Mouse (Mus musculus): ENCODE data around the gene Hist2h4.
"Not testable (repeated sequence)": the region's sequence is repeated elsewhere in the genome, so short reads cannot be mapped to it uniquely, and the experiment has no call there.

Hist2h4 gene

DNA sequence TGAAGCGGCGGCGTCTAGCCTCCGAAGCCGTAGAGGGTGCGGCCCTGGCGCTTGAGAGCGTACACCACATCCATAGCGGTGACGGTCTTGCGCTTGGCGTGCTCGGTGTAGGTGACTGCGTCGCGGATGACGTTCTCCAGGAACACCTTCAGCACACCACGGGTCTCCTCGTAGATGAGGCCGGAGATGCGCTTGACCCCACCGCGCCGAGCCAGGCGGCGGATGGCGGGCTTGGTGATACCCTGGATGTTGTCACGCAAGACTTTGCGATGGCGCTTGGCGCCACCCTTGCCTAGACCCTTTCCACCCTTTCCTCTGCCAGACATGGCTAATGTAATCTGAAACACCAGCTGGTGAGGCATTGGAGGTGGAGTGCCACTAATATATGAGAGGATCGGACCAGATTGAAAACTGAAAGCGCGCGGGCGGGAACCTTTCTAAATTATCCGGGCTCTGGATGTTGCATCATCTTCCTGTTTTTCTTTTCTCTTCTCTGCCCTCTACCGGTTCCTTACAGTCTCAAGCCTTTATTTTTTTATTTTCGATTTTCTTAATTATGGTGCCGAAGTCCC lies at the start of gene Hist2h4:
Hist2h4 (minus strand) TSS at position 333 of the 572 bp plus-strand sequence.
- DNase-seq (ENCODE audit: low spot score in 2 of 2) = peak; percentile 91 to 96

- DNase-seq (ENCODE audit: low spot score in 2 of 2) = no peak
These were observed 49.4 kb upstream of the Hist2h4 start for GRCm38 (mm10) chr3:96312341-96313098.

GRCm38 (mm10) chr3:96309441-96309840 lies 46.3 kb upstream of the Hist2h4 start:
- no peak for DNase-seq (ENCODE audit: low spot score in 2 of 2)

DNA sequence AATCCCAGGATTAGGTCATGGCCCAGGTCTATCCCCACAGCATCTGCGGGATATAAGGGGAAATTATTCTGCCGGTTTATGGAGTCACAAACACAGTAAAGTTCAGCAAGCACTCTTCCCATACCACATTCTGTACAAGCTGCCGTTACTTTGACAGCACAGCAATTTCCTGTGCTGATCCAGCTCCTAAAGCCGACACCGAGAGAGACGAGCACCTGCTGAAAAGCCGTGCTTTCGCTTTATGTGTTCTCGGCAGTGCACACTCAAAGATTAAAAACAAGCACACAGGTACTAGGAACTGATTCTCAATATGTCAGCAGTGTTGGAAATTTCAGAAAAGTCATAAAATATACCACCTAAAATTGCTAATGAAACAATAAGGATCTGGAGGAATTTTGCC lies 43.4 kb upstream of the Hist2h4 start:
- DNase-seq (ENCODE audit: low spot score in 2 of 2) = no peak

GRCm38 (mm10) chr3:96302076-96302475 lies 39.0 kb upstream of the Hist2h4 start:
- no peak for DNase-seq (ENCODE audit: low spot score in 2 of 2)

DNA sequence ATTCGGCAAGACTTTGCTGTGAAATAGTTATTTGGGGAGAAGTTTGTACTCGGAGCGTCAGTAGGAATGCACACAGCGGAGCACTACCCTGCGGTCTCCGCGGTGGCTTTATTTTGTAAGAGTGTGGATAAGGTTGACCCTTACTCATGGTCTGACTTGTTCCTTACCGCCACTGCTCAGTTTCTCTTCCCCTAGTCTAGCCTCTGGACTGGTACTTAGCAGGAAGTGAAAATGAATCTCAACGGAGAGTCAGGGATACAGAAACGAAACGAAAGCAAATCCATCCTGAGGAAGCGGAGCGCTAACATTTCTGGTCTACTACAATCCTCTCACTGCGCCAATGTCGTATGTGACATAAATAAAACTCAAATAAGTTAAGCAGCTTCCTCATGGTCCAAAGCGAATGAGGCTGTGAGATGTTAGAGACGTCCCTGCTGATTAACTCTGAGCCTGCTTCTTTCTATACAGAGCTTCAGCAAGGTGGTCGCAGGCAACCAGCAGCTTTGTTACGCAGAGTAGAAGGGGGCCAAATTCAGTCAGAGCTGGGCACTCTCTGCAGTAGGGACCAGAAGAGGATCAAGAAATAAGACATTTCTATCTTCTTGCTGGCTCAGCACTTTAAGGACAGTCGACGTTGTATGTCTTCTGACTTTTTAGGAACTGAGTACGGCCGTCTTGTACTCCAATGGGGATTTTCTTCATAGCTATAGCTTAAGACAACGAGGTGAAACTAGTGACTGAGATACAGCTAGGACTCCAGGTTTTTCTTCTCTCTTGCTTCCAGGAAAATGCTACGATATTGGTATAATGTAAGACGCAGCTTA lies 37.8 kb upstream of the Hist2h4 start:
- DNase-seq (ENCODE audit: low spot score in 2 of 2) = no peak

GRCm38 (mm10) chr3:96299562-96299961 lies 36.5 kb upstream of the Hist2h4 start:
- no peak for DNase-seq (ENCODE audit: low spot score in 2 of 2)

DNA sequence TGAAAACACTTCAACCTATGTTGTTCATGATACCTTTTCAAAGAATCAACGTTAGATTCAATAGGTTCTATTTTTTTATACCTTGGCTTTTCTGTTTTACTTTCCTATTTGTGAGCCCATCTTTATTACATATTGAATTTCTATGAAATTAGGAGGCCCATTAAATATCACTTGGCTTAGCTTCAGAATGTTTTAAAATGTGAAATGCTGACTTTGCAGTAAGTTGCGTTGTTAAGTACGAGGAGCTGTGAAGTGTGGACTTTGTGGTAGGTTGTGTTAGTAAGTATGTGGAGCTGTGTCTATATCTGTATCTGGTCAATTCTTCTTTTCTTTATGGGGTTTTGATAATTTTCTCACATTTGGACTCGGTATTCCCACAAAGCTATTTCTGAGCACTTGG lies 35.2 kb upstream of the Hist2h4 start:
- no peak for DNase-seq (ENCODE audit: low spot score in 2 of 2)

DNA sequence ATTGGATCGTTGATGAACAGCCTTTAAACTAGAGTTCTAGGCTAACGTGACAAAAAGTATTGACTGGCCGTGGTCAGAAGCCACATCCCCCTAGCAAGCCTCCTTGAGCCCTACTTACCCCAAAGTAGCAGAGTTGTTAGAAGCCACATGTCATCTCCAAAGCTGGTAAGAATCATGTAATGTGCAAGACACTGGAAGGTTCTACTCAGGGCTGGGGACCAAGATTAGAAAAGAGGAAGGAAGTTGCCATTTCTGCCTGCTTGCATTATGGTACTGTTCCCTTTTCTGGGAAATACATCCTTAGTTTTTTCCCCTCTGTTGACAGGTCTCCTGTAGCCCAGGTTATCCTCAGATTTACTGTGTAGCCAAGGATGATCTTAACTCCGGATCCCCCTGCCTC lies 30.7 kb upstream of the Hist2h4 start, which contains the start of gene Fcgr1:
Fcgr1 (minus strand) TSS at position 183 of the 400 bp plus-strand sequence.
- no peak for DNase-seq (ENCODE audit: low spot score in 2 of 2)

DNA sequence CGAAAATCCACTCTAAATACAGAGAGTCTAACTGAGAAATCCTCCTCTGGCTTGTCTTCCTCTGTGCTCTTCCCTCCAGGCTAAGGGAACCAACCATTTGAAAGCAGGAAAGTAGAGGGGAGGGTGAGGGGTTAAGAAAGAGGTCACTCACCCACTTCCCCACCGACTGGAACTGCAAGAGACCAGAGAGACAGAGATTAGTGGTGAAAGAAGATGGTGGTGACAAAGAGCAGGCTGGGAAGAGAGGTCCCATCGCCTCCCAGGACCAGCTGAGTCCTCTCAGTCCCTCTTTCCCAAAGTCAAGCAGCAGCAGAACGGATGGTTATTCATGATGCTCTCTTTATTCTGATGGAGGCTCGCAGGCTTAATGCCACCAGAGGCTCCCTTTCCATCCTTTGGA lies 30.3 kb upstream of the Hist2h4 start:
- no peak for DNase-seq (ENCODE audit: low spot score in 2 of 2)

- DNase-seq (ENCODE audit: low spot score in 2 of 2) = no peak
These were observed 29.5 kb upstream of the Hist2h4 start for GRCm38 (mm10) chr3:96292641-96293040.

DNA sequence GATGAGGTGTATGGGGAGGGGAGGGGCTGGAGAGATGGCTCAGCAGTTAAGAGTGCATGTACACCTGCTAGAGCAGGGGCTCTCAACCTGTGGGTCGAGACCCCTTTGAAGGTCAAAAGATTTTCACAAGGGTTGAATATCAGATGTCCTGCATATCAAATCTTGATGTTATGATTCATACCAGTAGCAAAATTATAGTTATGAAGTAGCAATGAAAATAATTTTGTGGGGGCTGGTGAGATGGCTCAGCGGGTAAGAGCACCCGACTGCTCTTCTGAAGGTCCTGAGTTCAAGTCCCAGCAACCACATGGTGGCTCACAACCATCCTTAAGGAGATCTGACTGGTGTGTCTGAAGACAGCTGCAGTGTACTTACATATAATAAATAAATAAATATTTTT lies 27.6 kb upstream of the Hist2h4 start:
- DNase-seq (ENCODE audit: low spot score in 2 of 2) = not testable (repeated sequence)

DNA sequence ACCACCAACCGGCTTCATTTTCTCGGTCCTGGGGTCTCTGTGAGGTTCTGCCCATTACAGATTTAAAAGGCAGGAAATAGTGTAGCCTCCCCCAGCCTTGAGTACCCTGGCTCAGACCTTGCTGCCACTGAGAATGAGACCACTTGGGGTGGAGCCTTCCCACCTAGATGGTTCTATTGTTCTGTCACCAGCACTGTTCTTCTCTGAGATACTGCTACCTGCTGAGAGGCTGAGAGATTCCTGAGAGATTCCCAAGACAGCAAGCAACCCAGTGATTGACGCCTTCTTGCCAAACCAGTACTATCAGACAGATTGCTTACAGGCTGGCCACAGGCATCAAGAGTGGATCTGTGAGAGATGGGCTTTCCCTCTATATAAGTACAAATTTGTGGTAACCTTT lies 26.1 kb upstream of the Hist2h4 start:
- DNase-seq (ENCODE audit: low spot score in 2 of 2) = no peak

DNA sequence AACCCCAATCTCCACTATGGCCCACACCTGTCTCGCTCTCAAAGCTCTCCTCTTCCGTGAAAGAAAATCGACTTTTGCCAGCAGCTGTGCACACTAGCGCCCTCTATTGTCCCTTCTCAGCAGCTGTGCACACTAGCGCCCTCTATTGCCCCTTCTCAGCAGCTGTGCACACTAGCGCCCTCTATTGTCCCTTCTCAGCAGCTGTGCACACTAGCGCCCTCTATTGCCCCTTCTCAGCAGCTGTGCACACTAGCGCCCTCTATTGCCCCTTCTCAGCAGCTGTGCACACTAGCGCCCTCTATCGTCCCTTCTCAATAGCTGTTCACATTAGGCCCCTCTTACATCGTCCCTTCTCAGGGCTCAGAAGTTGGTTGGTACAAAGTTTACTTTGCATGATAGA lies 24.2 kb upstream of the Hist2h4 start:
- DNase-seq (ENCODE audit: low spot score in 2 of 2) = not testable (repeated sequence)

GRCm38 (mm10) chr3:96284457-96284856 lies 21.3 kb upstream of the Hist2h4 start:
- no peak for DNase-seq (ENCODE audit: low spot score in 2 of 2)

GRCm38 (mm10) chr3:96280660-96281059 lies 17.5 kb upstream of the Hist2h4 start:
- no peak for DNase-seq (ENCODE audit: low spot score in 2 of 2)

DNA sequence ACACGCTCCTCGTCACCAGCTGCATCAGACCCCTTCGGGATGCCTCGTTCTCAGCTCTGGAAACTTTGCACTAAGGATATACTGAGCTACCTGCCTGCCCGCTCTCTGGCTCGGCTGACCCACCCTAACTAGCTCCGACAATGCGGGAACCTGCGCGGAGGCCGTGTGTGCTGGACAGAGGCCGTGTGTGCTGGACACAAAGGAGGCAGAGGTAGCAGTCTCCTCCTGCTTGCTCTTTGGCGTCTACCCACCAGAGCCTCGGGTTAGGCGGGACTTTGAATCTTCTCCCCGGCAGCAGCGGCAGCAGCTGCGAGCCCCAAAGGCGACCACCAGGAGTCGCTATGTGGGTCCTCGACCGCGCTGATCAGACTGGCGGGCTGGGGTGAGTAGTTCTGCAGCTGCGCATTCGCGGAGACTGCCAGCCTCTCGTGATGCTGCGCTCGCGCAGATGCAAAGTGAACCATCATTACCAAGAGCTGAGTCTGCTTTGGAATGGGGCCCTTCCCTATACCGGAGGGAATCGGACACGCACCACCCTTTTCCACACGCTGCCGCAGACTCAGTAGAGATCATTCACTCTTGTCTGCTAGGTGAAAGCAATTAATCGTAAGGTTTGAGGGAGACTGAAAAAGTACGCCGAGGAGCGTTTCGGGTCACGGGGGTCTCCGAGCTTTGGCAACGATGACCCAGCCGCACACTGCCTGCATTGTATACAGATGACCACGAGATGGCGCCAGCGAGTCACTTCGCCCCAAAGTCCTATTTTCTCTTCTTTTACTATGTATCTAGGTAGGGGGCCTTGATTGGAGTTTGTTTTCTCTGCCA lies 14.9 kb upstream of the Hist2h4 start:
- DNase-seq (ENCODE audit: low spot score in 2 of 2) = peak; percentile 90 to 93

DNA sequence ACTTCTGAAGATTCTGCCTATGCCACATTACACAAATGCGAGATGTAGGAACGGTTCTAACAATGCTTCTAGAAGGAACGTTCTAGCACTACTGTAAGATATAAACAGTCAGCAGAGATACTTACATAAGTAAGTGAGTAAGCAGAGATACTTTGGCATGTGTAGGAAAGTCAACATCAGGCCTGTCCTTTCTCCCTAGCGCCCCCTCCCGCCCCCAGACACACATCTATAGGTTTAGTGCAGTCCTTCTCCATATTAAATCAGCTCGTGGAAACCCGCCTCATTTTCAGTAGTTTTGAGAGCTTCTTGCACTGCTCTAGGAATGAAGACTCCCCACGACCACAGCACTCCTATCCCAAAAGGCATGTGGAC lies 14.3 kb upstream of the Hist2h4 start:
- peak; percentile 63 to 75 for DNase-seq (ENCODE audit: low spot score in 2 of 2)

DNA sequence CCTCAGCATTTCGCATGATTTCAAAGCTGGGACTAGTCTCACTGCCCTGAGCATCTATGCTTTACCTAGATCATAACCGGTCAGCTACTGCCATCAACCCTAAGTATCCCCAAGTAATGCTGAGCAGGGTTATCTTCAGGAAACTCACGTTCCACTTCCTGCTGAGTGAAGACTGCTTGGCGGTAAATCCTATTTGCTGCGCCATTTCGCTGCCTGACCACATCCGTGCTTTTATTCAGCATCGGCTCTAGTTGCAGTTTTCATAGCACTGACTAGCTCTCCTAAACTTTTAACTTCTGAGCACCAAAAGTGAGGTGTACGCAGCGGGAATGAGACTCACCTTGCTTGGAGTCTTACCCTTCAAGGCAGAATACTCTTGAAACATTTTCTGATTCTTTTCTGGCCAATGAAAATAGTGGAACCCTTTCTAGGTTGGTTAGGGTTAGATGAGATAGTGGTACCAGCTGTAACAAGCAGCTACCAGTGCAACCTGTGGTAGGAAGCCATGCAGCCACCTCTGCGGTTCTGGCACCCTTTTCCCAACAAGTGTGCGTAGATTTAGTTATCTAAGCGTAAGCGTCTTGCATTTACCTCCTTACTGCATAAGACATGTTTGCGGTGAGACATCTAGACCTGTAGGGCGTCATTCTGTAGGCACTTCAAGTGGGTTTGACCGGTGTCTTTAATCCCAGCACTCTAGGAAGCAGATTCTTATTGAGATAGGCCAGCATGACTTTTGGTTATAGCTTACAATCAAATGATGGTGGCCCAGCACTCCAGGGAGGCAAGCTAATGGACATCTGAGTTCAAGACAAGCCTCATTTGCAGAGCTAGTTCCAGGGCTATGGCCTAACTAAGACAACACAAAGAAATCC lies 10.7 kb upstream of the Hist2h4 start:
- no peak for DNase-seq (ENCODE audit: low spot score in 2 of 2)
